Mouse (Mus musculus) MEL (cell line): ENCODE measurements around the gene B3galt6.

Source experiments
- GATA1 ChIP-seq: IDR thresholded peaks from 2 replicates; pipeline ENCODE4 v1.6.1; 2011; ENCODE audit warnings: low read depth, low read length, improper control_type of control experiment
- JUND ChIP-seq: IDR thresholded peaks from 2 replicates; pipeline ENCODE4 v1.6.1; 2011; ENCODE audit warnings: low read depth, mild to moderate bottlenecking, improper control_type of control experiment, low read length
- TAL1 ChIP-seq: IDR thresholded peaks from 2 replicates; pipeline ENCODE4 v1.6.1; 2012; ENCODE audit warnings: mild to moderate bottlenecking, inconsistent platforms, low read length, moderate library complexity, mixed read lengths

DNA sequence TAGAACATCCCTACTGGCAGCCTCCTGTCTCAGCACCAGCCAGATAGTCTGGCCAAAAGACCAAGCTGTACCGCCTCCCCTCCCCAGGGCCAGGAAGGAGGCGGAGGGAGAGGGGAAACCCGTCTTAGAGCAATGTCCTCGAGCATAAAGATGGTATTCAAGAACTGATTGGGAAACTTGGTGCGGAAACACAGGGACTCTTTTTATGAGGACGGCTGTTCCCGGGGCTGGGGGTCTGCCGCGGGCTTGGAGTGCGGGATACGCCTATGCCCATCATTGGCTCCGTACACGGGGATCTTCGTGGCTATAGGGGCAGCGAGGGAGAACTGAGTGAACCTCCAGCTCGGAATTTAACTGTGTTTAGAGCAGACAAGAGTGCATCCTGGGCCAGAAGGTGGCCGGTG is 49.4 kb downstream of the B3galt6 start:
- TF ChIP-seq JUND = no peak
- no peak for TF ChIP-seq GATA1
- TF ChIP-seq TAL1 = no peak
